Mouse (Mus musculus): ENCODE results near the gene Epb41l2. TPM values are rescaled to one million over a fixed set of nuclear protein-coding genes. Genes with fewer than 3 reads are reported as not detected.

Gene Epb41l2
- polyA plus RNA-seq (2012; rRNA removed) = 117 and 121 TPM in 2 replicates

GRCm38 (mm10) chr10:25359208-25359958, at the start of gene Epb41l2:
TSS of gene Epb41l2 (plus strand) at chr10:25359798.
- Histone ChIP-seq H3K27ac (ENCODE audit: insufficient read depth, low read length) (peak within 1 kb of the TSS; percentile 87), H3K4me1 (ENCODE audit: control insufficient read depth, insufficient read depth, low read length) (peaks cover 1% of the 10 kb centered on the region; the same call in 1 of the 2 replicates), H3K4me3 (ENCODE audit: insufficient read depth, low read length) (peak within 1 kb of the TSS; percentile 41)
- peak; percentile 44; the same call in 1 of the 2 replicates for TF ChIP-seq POLR2A (IDR thresholded peaks at IDR 0.05; ENCODE audit: extremely low read depth, insufficient read depth, low read length)
- no peak for TF ChIP-seq CTCF (IDR thresholded peaks at IDR 0.05; ENCODE audit: extremely low read depth, insufficient read depth, low read length)

- TF ChIP-seq CTCF (IDR thresholded peaks at IDR 0.05; ENCODE audit: extremely low read depth, insufficient read depth, low read length) = no peak
- no peak for TF ChIP-seq POLR2A (IDR thresholded peaks at IDR 0.05; ENCODE audit: extremely low read depth, insufficient read depth, low read length)
- Histone ChIP-seq H3K4me3 (ENCODE audit: insufficient read depth, low read length) (no peak overlapping the region), H3K27ac (ENCODE audit: insufficient read depth, low read length) (no peak overlapping the region), H3K4me1 (ENCODE audit: control insufficient read depth, insufficient read depth, low read length) (peaks cover 2% of the 10 kb centered on the region)
Observed at GRCm38 (mm10) chr10:25309996-25310395, 49.6 kb upstream of the Epb41l2 start.

GRCm38 (mm10) chr10:25310736-25311135, 48.9 kb upstream of the Epb41l2 start:
- Histone ChIP-seq H3K27ac (ENCODE audit: insufficient read depth, low read length) (no peak overlapping the region), H3K4me1 (ENCODE audit: control insufficient read depth, insufficient read depth, low read length) (peaks cover 2% of the 10 kb centered on the region), H3K4me3 (ENCODE audit: insufficient read depth, low read length) (no peak overlapping the region)
- no peak for TF ChIP-seq CTCF (IDR thresholded peaks at IDR 0.05; ENCODE audit: extremely low read depth, insufficient read depth, low read length)
- TF ChIP-seq POLR2A (IDR thresholded peaks at IDR 0.05; ENCODE audit: extremely low read depth, insufficient read depth, low read length) = no peak

- Histone ChIP-seq H3K4me1 (ENCODE audit: control insufficient read depth, insufficient read depth, low read length) (peaks cover 2% of the 10 kb centered on the region), H3K27ac (ENCODE audit: insufficient read depth, low read length) (no peak overlapping the region), H3K4me3 (ENCODE audit: insufficient read depth, low read length) (no peak overlapping the region)
- TF ChIP-seq CTCF (IDR thresholded peaks at IDR 0.05; ENCODE audit: extremely low read depth, insufficient read depth, low read length) (no peak), POLR2A (IDR thresholded peaks at IDR 0.05; ENCODE audit: extremely low read depth, insufficient read depth, low read length) (no peak)
Observed at GRCm38 (mm10) chr10:25311554-25312212, 47.9 kb upstream of the Epb41l2 start.

GRCm38 (mm10) chr10:25313856-25314584, 45.6 kb upstream of the Epb41l2 start:
- TF ChIP-seq CTCF (IDR thresholded peaks at IDR 0.05; ENCODE audit: extremely low read depth, insufficient read depth, low read length) = no peak
- TF ChIP-seq POLR2A (IDR thresholded peaks at IDR 0.05; ENCODE audit: extremely low read depth, insufficient read depth, low read length) = no peak
- H3K4me3 ChIP-seq (ENCODE audit: insufficient read depth, low read length) = no peak overlapping the region
- peaks cover 2% of the 10 kb centered on the region for H3K4me1 ChIP-seq (ENCODE audit: control insufficient read depth, insufficient read depth, low read length)
- no peak overlapping the region for H3K27ac ChIP-seq (ENCODE audit: insufficient read depth, low read length)

- TF ChIP-seq POLR2A (IDR thresholded peaks at IDR 0.05; ENCODE audit: extremely low read depth, insufficient read depth, low read length) (no peak), CTCF (IDR thresholded peaks at IDR 0.05; ENCODE audit: extremely low read depth, insufficient read depth, low read length) (no peak)
- no peak overlapping the region for H3K27ac ChIP-seq (ENCODE audit: insufficient read depth, low read length)
- H3K4me1 ChIP-seq (ENCODE audit: control insufficient read depth, insufficient read depth, low read length) = no peaks in the 10 kb centered on the region
- no peak overlapping the region for H3K4me3 ChIP-seq (ENCODE audit: insufficient read depth, low read length)
Observed at GRCm38 (mm10) chr10:25317665-25318064, 41.9 kb upstream of the Epb41l2 start.

GRCm38 (mm10) chr10:25318405-25318804, 41.2 kb upstream of the Epb41l2 start:
- TF ChIP-seq POLR2A (IDR thresholded peaks at IDR 0.05; ENCODE audit: extremely low read depth, insufficient read depth, low read length) (no peak), CTCF (IDR thresholded peaks at IDR 0.05; ENCODE audit: extremely low read depth, insufficient read depth, low read length) (no peak)
- Histone ChIP-seq H3K4me3 (ENCODE audit: insufficient read depth, low read length) (no peak overlapping the region), H3K4me1 (ENCODE audit: control insufficient read depth, insufficient read depth, low read length) (no peaks in the 10 kb centered on the region), H3K27ac (ENCODE audit: insufficient read depth, low read length) (no peak overlapping the region)

GRCm38 (mm10) chr10:25319531-25319930, 40.1 kb upstream of the Epb41l2 start:
- TF ChIP-seq CTCF (IDR thresholded peaks at IDR 0.05; ENCODE audit: extremely low read depth, insufficient read depth, low read length) (no peak), POLR2A (IDR thresholded peaks at IDR 0.05; ENCODE audit: extremely low read depth, insufficient read depth, low read length) (no peak)
- Histone ChIP-seq H3K4me3 (ENCODE audit: insufficient read depth, low read length) (no peak overlapping the region), H3K4me1 (ENCODE audit: control insufficient read depth, insufficient read depth, low read length) (no peaks in the 10 kb centered on the region), H3K27ac (ENCODE audit: insufficient read depth, low read length) (no peak overlapping the region)

- no peak for TF ChIP-seq POLR2A (IDR thresholded peaks at IDR 0.05; ENCODE audit: extremely low read depth, insufficient read depth, low read length)
- no peak for TF ChIP-seq CTCF (IDR thresholded peaks at IDR 0.05; ENCODE audit: extremely low read depth, insufficient read depth, low read length)
- Histone ChIP-seq H3K4me1 (ENCODE audit: control insufficient read depth, insufficient read depth, low read length) (no peaks in the 10 kb centered on the region), H3K4me3 (ENCODE audit: insufficient read depth, low read length) (no peak overlapping the region)
Observed at GRCm38 (mm10) chr10:25321198-25321597, 38.4 kb upstream of the Epb41l2 start.

More at GRCm38 (mm10) chr10:25321198-25321597, 38.4 kb upstream of the Epb41l2 start:
- no peak overlapping the region for H3K27ac ChIP-seq (ENCODE audit: insufficient read depth, low read length)
